Mouse (Mus musculus): ENCODE measurements around the gene E2f2. TPM values are rescaled to one million over a fixed set of nuclear protein-coding genes. Genes with fewer than 3 reads are reported as not detected.

The E2f2 gene
- total RNA-seq (2023): 29.3 to 34.5 TPM (median 32.2 TPM) in 4 replicates

GRCm38 (mm10) chr4:136172011-136172541 is at the start of gene E2f2:
E2f2 (plus strand) TSS chr4:136172394.

DNA sequence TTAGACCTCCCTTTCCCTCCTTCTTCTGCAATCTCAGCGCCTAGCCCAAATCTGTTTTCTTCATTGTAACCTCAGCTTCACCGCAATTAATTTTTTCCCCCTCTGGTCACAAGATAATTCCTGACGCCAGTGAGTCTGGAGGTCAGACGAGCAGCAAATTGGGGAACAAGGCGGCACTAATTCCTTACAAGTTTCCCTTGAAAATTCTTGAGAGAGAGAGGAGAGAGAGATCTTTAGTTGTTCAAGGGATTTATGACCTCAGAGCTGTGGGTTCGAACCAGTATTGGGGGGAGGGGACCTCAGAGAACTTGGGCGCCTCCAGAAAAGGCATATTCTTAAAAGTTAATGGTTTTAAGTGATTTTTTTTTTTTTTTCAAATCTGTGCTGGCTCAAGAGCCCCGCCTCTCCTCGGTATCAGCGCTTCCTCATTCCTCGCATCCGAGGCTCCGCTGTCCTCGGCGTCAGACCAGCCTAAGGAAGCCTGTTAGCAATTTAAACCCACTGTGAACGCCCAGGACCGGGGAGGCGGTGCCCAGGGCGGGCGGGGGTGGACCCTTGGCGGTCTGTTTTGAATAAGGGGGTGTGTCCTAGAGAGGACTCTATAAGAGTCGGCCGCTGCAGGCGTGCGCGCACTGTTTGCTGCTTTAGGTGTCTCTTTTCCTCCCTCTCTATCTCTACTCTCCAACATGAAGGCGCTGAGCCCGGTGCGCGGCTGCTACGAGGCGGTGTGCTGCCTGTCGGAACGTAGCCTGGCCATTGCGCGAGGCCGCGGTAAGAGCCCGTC is 28.8 kb upstream of the E2f2 start, which contains the start of gene Id3:
Gene Id3, plus strand, starts transcription at position 305 of the 784 bp plus-strand sequence.

GRCm38 (mm10) chr4:136206033-136206893 is 34.1 kb downstream of the E2f2 start, which contains the start of gene Asap3:
Asap3 (plus strand) TSS chr4:136206365.

Other genes starting within 250 kb of the E2f2 start
- gene Hmgcl, start 225.9 kb upstream of the E2f2 start, total RNA-seq (2023): 26.1 to 32.4 TPM (median 28.2 TPM) in 4 replicates
- 6.8 to 16.5 TPM (median 8.2 TPM) in 4 replicates for gene Gale, start 208.7 kb upstream of the E2f2 start, total RNA-seq (2023)
- gene Lypla2, start 199.8 kb upstream of the E2f2 start, total RNA-seq (2023): 97.5 to 106 TPM (median 100 TPM) in 4 replicates
- gene Pithd1, start 185.1 kb upstream of the E2f2 start, total RNA-seq (2023): 30.1 to 39.6 TPM (median 35.5 TPM) in 4 replicates
- 39.3 to 43.0 TPM (median 40.3 TPM) in 4 replicates for gene Eloa, start 150.6 kb upstream of the E2f2 start, total RNA-seq (2023)
- 835 to 1,011 TPM (median 876 TPM) in 4 replicates for gene Rpl11, start 119.0 kb upstream of the E2f2 start, total RNA-seq (2023)
- 36.7 to 42.4 TPM (median 37.6 TPM) in 4 replicates for gene Id3, start 28.9 kb upstream of the E2f2 start, total RNA-seq (2023)
- 0.67 to 1.1 TPM (median 0.79 TPM) in 4 replicates for gene Asap3, start 34.0 kb downstream of the E2f2 start, total RNA-seq (2023)
- 6.0 to 7.6 TPM (median 6.1 TPM) in 4 replicates for gene Tcea3, start 75.3 kb downstream of the E2f2 start, total RNA-seq (2023)
- gene Zfp46, start 112.3 kb downstream of the E2f2 start, total RNA-seq (2023): 8.9 to 13.4 TPM (median 11.1 TPM) in 4 replicates
- 116 to 162 TPM (median 142 TPM) in 4 replicates for gene Hnrnpr, start 138.5 kb downstream of the E2f2 start, total RNA-seq (2023)